Mouse (Mus musculus) limb, embryonic 14.5 days (tissue): Measurements from ENCODE around the gene 1700010I14Rik. TPM values are rescaled to one million over a fixed set of nuclear protein-coding genes. Genes with fewer than 3 reads are reported as not detected.

Source experiments
- ATAC-seq: fragments of 200-750 bp; cut with Nextera tagmentation; 2 replicates; pipeline ENCODE4 v1.8.0; 2017; ENCODE audit warnings: low read depth, moderate number of reproducible peaks, moderate TSS enrichment; ENCODE audit not compliant: low FRiP score
- DNase-seq: peaks from one replicate; pipeline ENCODE4 v3.0.0-alpha.2; 2015; ENCODE audit warnings: low spot score
- H3K27ac ChIP-seq: fragments of 300-500 bp; sonication (generic); replicated peaks from 2 replicates; pipeline ENCODE4 v1.5.1; 2014; ENCODE audit warnings: low read depth, mild to moderate bottlenecking, low read length, moderate library complexity, mixed read lengths
- H3K27me3 ChIP-seq: fragments of 300-500 bp; sonication (generic); 2 replicates; pipeline ENCODE4 v1.6.1; 2014; ENCODE audit warnings: low read length, mixed read lengths; ENCODE audit not compliant: control insufficient read depth, insufficient read depth
- H3K36me3 ChIP-seq: fragments of 300-500 bp; sonication (generic); 2 replicates; pipeline ENCODE4 v1.6.1; 2014; ENCODE audit warnings: mild to moderate bottlenecking, low read length, moderate library complexity, mixed read lengths; ENCODE audit not compliant: control insufficient read depth, insufficient read depth
- H3K4me1 ChIP-seq: fragments of 300-500 bp; sonication (generic); 2 replicates; pipeline ENCODE4 v1.6.1; 2014; ENCODE audit warnings: antibody characterized with exemption, low read length, mixed read lengths; ENCODE audit not compliant: control insufficient read depth, insufficient read depth
- H3K4me2 ChIP-seq: fragments of 300-500 bp; sonication (generic); replicated peaks from 2 replicates; pipeline ENCODE4 v1.6.1; 2014; ENCODE audit warnings: low read depth, mild to moderate bottlenecking, low read length, moderate library complexity; ENCODE audit not compliant: severe bottlenecking
- H3K4me3 ChIP-seq: fragments of 300-500 bp; sonication (generic); replicated peaks from 2 replicates; pipeline ENCODE4 v1.5.1; 2014; ENCODE audit warnings: low read length
- H3K9ac ChIP-seq: fragments of 300-500 bp; sonication (generic); 2 replicates; pipeline ENCODE4 v1.6.1; 2014; ENCODE audit warnings: mild to moderate bottlenecking, low read depth, low read length, moderate library complexity; ENCODE audit not compliant: severe bottlenecking
- H3K9me3 ChIP-seq: fragments of 300-500 bp; sonication (generic); 2 replicates; pipeline ENCODE4 v1.6.1; 2016; ENCODE audit warnings: low read length; ENCODE audit not compliant: control insufficient read depth
- POLR2A ChIP-seq: fragments of 200-500 bp; IDR thresholded peaks from 2 replicates; pipeline ENCODE4 v1.8.0; 2012; ENCODE audit warnings: inconsistent platforms, mild to moderate bottlenecking, moderate library complexity, borderline replicate concordance; ENCODE audit not compliant: insufficient read depth, insufficient read length; ENCODE audit errors: extremely low read depth
- WGBS: fragments of 180-500 bp; shearing (Covaris S2); extraction: QIAGEN DNeasy Blood & Tissue Kit; methylation state at CpG from one replicate; pipeline ENCODE4 v1.1.7; 2014; 5-methylcytosine and 5-hydroxymethylcytosine counted together
- polyA plus RNA-seq, 2 experiments: library from polyadenylated mRNA; depleted of rRNA in 1 of 2; stranded (reverse) in 1 of 2; unstranded in 1 of 2; fragments of >200 nt; fragmentation: Nextera tagmentation in 1 of 2; extraction: Ambion mirVana in 1 of 2; gene quantifications; 2 replicates each; pipeline versions ENCODE4 v1.2.1 to v1.2.3; 2012 to 2014

The 1700010I14Rik gene
- polyA plus RNA-seq, 2 experiments, result 0.45 to 0.98 TPM

DNA sequence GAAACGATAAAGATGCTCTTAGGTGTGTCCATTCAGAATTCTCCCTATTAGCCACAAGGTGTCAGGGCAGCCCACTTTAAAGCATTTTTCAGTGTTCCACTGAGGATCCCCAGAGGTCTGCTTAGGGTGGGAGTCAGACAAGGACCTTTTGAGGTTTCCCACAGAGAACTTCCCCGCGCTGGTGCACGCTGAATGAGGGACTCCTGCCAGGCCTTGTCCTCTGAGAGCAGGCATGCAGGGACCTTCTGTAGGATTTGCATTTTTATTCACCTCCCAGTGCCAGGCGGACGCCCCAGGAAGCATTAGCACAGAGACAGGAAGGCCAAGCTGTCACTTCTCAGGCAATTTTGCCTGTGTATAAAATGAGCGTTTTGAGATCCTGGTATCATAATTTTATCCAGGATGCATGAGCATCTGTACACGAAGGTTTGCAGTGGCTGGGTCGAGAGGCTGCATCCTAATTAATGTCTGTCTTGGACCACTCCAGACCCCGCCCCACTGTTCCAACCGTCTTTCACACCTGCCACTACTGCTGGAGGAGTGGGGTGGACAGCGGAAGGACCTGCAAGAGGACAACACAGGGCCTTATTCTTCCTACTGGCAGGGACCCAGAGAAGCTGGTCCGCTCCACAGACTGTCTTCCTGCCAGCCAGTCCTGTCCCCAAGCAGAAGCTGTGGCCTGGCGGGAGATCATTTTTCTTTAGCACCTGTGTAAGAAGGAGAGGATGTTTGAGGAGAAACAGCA, 35.2 kb downstream of the 1700010I14Rik start:
- no peaks in the 10 kb centered on the region for H3K4me1 ChIP-seq
- no peak overlapping the region for H3K27ac ChIP-seq
- no peaks in the 10 kb centered on the region for H3K27me3 ChIP-seq
- no peak for TF ChIP-seq POLR2A
- H3K36me3 ChIP-seq, result no peaks in the 10 kb centered on the region
- no peak overlapping the region for H3K9ac ChIP-seq
- H3K9me3 ChIP-seq, result no peaks in the 10 kb centered on the region
- DNase-seq (no peak), ATAC-seq (no peak)
- WGBS, result 33% methylated on average over 14 of the region's 14 CpGs
- no peak overlapping the region for H3K4me3 ChIP-seq
- no peak overlapping the region for H3K4me2 ChIP-seq

DNA sequence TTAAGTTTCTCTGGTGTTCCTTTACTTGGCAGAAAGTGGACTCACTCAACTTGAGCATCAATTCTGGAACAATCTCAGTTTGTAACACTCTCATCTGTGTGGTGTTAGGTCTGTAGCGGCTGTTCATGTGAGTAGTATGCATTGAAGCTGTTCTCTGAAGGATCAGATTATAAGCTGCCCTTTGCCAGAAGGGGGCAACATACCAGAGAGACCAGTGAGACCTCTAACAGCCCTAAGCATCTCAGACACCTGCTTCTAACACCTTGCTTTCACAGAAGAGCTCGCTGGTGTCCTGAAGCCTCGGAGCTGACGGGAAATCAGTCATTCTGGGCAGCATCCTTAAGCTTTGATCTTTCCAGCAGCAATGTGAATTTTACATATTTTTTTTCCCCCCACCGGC, 42.0 kb downstream of the 1700010I14Rik start:
- no peak for TF ChIP-seq POLR2A
- H3K36me3 ChIP-seq, result no peaks in the 10 kb centered on the region
- 0 out of 2 replicates have a peak, but pooled peaks cover 2% of the 10 kb centered on the region for H3K4me1 ChIP-seq
- 0 out of 2 replicates have a peak, but pooled peaks cover 3% of the 10 kb centered on the region for H3K27me3 ChIP-seq
- H3K27ac ChIP-seq, result no peak overlapping the region
- H3K9me3 ChIP-seq, result no peaks in the 10 kb centered on the region
- H3K9ac ChIP-seq, result no peak overlapping the region
- no peak overlapping the region for H3K4me3 ChIP-seq
- H3K4me2 ChIP-seq, result no peak overlapping the region
- DNase-seq (no peak), ATAC-seq (no peak)
- WGBS, result 52% methylated on average over 5 of the region's 5 CpGs

DNA sequence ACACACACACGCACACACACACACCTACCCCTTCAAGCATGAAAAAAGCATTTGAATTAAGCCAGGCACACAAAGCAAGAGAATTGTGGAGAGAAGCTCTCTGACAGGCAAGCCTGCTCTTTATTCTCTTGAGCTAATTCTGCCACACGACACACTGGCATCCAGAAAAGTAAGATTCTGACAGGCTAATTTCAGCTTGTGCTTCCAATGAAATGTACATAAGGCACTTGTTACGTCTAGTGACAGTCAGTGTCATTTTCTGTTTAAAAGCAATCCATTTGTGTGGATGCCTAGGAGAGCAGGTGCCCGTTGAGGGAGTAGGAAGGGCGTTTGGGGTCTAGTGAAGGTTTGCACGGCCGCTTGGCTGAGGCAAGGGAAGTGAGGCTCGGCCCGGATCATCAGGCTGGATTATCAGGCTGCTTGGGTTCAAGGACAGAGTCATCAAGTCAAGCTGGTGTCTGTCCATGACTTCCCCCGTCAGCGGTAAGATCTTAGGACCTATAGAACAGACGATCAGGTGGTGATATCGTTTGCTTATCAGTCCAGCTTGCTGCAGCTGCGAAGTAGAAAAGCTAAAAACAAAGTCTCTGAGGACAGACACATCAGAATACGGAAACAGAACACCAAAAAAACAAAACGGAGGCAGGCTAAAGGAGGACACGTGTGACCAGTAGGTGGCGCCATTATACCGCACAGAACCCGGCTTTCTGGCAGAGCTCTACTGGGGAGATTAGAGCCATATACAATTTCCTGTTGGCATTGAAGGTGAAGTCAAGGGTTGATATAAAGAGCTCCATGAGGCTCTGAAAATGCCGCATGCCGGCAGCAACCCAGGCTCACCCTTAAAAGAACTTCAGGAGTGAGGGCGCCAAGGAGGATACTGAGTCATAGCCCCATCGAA, 43.4 kb downstream of the 1700010I14Rik start:
- no peaks in the 10 kb centered on the region for H3K9me3 ChIP-seq
- WGBS, result 17% methylated on average over 24 of the region's 24 CpGs
- peak; percentile 86 for DNase-seq
- H3K9ac ChIP-seq, result no peak overlapping the region
- TF ChIP-seq POLR2A, result no peak
- ATAC-seq, result peak; percentile 55; the same call in 1 of the 2 replicates
- H3K36me3 ChIP-seq, result no peaks in the 10 kb centered on the region
- H3K4me2 ChIP-seq, result 0 out of 2 replicates have a peak overlapping the region, but pooled peaks have one; percentile 11
- H3K4me1 ChIP-seq, result 0 out of 2 replicates have a peak, but pooled peaks cover 2% of the 10 kb centered on the region
- 0 out of 2 replicates have a peak, but pooled peaks cover 3% of the 10 kb centered on the region for H3K27me3 ChIP-seq
- H3K27ac ChIP-seq, result no peak overlapping the region
- no peak overlapping the region for H3K4me3 ChIP-seq

DNA sequence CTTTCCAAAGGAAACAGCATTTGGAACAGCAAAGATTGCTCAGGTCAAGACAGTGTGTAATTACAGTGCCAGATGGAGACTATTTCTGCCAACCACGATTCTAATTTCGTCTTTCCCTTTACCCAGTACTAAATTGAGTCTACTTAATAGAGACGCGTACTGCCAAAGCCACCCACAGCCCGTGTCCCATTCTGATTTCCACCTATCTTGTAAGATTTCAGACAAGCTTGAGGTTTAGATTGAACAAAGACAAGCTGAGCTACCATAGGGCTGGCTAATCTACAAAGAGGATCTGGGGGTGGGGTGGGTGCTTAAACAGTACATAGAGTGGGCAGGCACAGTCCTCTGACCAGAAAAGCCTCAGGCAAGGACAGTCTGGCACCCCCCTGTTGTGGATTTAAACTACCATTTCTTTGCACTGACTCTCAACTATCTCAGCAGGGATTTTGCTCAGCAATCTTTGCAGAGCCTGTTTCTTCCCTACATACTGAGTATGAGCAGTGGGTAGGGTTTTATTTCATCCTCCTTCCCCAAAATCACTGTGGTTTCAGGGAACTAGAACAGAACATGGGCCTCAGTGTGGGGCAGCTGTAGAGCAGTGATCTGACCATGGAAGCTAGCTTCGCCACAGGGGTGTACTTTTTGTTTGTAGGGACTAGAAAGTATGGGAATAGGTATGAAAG, 44.4 kb downstream of the 1700010I14Rik start:
- H3K27me3 ChIP-seq, result 0 out of 2 replicates have a peak, but pooled peaks cover 3% of the 10 kb centered on the region
- H3K27ac ChIP-seq, result no peak overlapping the region
- H3K9me3 ChIP-seq, result no peaks in the 10 kb centered on the region
- H3K4me3 ChIP-seq, result no peak overlapping the region
- H3K4me2 ChIP-seq, result no peak overlapping the region
- WGBS, result 59% methylated on average over 6 of the region's 6 CpGs
- H3K4me1 ChIP-seq, result 0 out of 2 replicates have a peak, but pooled peaks cover 2% of the 10 kb centered on the region
- ATAC-seq (no peak), DNase-seq (no peak)
- no peak for TF ChIP-seq POLR2A
- no peaks in the 10 kb centered on the region for H3K36me3 ChIP-seq
- no peak overlapping the region for H3K9ac ChIP-seq

DNA sequence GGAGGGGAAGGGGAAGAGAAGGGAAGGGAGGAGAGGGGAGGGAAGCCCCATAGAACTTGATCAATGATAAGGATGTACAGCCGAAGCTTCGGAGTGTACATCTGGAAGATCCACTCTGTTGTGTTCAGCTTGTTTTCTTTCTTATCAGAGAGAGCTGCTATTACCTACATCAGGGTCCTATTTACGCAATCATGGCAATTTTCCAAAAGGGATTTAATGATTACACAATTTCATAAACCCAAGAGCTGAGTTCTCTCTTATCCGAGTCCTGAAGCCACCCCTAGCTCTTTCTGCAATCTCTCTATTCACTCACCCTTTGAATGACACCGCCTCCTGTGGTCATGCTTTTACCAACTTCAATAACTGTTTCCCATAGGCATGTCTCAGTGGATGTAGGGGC, 45.4 kb downstream of the 1700010I14Rik start:
- ATAC-seq, result no peak
- TF ChIP-seq POLR2A, result no peak
- Histone ChIP-seq H3K36me3 (no peaks in the 10 kb centered on the region), H3K27ac (no peak overlapping the region), H3K9ac (no peak overlapping the region), H3K9me3 (no peaks in the 10 kb centered on the region), H3K4me1 (0 out of 2 replicates have a peak, but pooled peaks cover 2% of the 10 kb centered on the region), H3K4me2 (no peak overlapping the region), H3K4me3 (no peak overlapping the region), H3K27me3 (0 out of 2 replicates have a peak, but pooled peaks cover 3% of the 10 kb centered on the region)
- no peak for DNase-seq
- 87% methylated on average over 5 of the region's 5 CpGs for WGBS
